Mouse (Mus musculus): ENCODE data around the gene Slc35d1.
A peak's percentile ranks its signal among the peaks of the same experiment; 100 is the strongest.

Slc35d1 gene

GRCm38 (mm10) chr4:103214925-103215820 is at the start of gene Slc35d1:
Gene Slc35d1, minus strand, starts transcription at chr4:103215164.
- peak; percentile 85 for ATAC-seq (ENCODE audit: low TSS enrichment)

- no peak for ATAC-seq (ENCODE audit: low TSS enrichment)
These were observed 48.9 kb upstream of the Slc35d1 start for GRCm38 (mm10) chr4:103263812-103264396.

- ATAC-seq (ENCODE audit: low TSS enrichment): no peak
These were observed 48.4 kb upstream of the Slc35d1 start for GRCm38 (mm10) chr4:103263378-103263777.

- ATAC-seq (ENCODE audit: low TSS enrichment): no peak
These were observed 43.9 kb upstream of the Slc35d1 start for GRCm38 (mm10) chr4:103258817-103259216.

- ATAC-seq (ENCODE audit: low TSS enrichment): no peak
These were observed 38.9 kb upstream of the Slc35d1 start for GRCm38 (mm10) chr4:103253846-103254245.

- no peak for ATAC-seq (ENCODE audit: low TSS enrichment)
These were observed 34.6 kb upstream of the Slc35d1 start for GRCm38 (mm10) chr4:103249436-103250085.

GRCm38 (mm10) chr4:103247813-103248212 is 32.8 kb upstream of the Slc35d1 start:
- ATAC-seq (ENCODE audit: low TSS enrichment): no peak

- ATAC-seq (ENCODE audit: low TSS enrichment): no peak
These were observed 32.3 kb upstream of the Slc35d1 start for GRCm38 (mm10) chr4:103247249-103247648.

- ATAC-seq (ENCODE audit: low TSS enrichment): no peak
These were observed 17.2 kb upstream of the Slc35d1 start for GRCm38 (mm10) chr4:103232156-103232555.

- ATAC-seq (ENCODE audit: low TSS enrichment): no peak
These were observed 7.9 kb upstream of the Slc35d1 start for GRCm38 (mm10) chr4:103222854-103223253.

- ATAC-seq (ENCODE audit: low TSS enrichment): no peak
These were observed 6.8 kb upstream of the Slc35d1 start for GRCm38 (mm10) chr4:103221789-103222188.

GRCm38 (mm10) chr4:103219011-103219410 is 4.0 kb upstream of the Slc35d1 start:
- ATAC-seq (ENCODE audit: low TSS enrichment): no peak

GRCm38 (mm10) chr4:103216046-103216445 is 1.1 kb upstream of the Slc35d1 start:
- ATAC-seq (ENCODE audit: low TSS enrichment): no peak

GRCm38 (mm10) chr4:103214498-103214924 is 453 bp downstream of the Slc35d1 start:
- ATAC-seq (ENCODE audit: low TSS enrichment): peak; percentile 89

GRCm38 (mm10) chr4:103213859-103214497 is 986 bp downstream of the Slc35d1 start:
- ATAC-seq (ENCODE audit: low TSS enrichment): no peak

GRCm38 (mm10) chr4:103208553-103208952 is 6.4 kb downstream of the Slc35d1 start:
- ATAC-seq (ENCODE audit: low TSS enrichment): no peak

GRCm38 (mm10) chr4:103203646-103204045 is 11.3 kb downstream of the Slc35d1 start:
- ATAC-seq (ENCODE audit: low TSS enrichment): no peak

GRCm38 (mm10) chr4:103200046-103200445 is 14.9 kb downstream of the Slc35d1 start:
- ATAC-seq (ENCODE audit: low TSS enrichment): no peak

- no peak for ATAC-seq (ENCODE audit: low TSS enrichment)
These were observed 15.9 kb downstream of the Slc35d1 start for GRCm38 (mm10) chr4:103199086-103199485.

- ATAC-seq (ENCODE audit: low TSS enrichment): peak; percentile 47; the same call in 1 of the 2 replicates
These were observed 17.6 kb downstream of the Slc35d1 start for GRCm38 (mm10) chr4:103197401-103197800.

GRCm38 (mm10) chr4:103192421-103192820 is 22.5 kb downstream of the Slc35d1 start:
- no peak for ATAC-seq (ENCODE audit: low TSS enrichment)
